Mouse (Mus musculus): ENCODE results near the gene Adamts9.

- TF ChIP-seq CTCF (IDR thresholded peaks at IDR 0.05; ENCODE audit: low read depth) (no peak), EP300 (IDR thresholded peaks at IDR 0.05; ENCODE audit: low read depth) (no peak)
These were observed 183.7 kb downstream of the Adamts9 start for GRCm38 (mm10) chr6:92759616-92760015.

All from heart, postnatal 0 days (tissue).